Mouse (Mus musculus): Measurements from ENCODE around the gene LTO1.

GRCm38 (mm10) chr7:144891863-144892262 is 23.0 kb upstream of the LTO1 start:
- TF ChIP-seq CTCF (conservative IDR thresholded peaks at IDR 0.05; ENCODE audit: insufficient read depth, insufficient read length, low read depth, low read length) (no peak), POLR2A (IDR thresholded peaks at IDR 0.05; ENCODE audit: low read depth, low read length) (no peak)
